Mouse (Mus musculus): ENCODE measurements at regions not wholly inside any gene's neighbourhood (a gene's known extent, or its start where the extent isn't known, plus 50 kb on each side); places are given as distances from the start of the nearest gene placed in this dataset.

DNA sequence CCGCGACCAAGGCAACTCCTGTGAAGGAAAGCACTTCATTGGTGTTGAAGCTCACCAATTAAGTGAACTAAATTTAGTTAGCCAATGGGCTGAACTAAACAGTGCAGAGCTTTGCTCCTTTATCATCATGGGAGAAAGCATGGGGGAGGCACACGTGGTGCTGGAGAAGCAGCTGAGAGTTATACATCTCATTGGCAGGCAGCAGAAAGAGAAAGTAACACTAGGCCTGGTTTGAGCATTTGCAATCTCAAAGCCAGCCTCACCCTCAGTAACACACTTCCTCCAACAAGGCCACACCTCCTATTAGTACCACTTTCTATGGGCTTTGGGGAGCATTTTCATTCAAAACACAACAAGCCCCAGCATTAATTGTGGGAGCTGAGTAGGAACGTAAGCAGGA, 109.4 kb downstream of the Ifng start:
- DNase-seq, result no peak
- Histone ChIP-seq H3K4me3 (ENCODE audit: control insufficient read depth, insufficient read depth, low read length) (no peak overlapping the region), H3K36me3 (ENCODE audit: control insufficient read depth, insufficient read depth, low read length) (no peaks in the 10 kb centered on the region), H3K4me1 (replicated peaks; ENCODE audit: control insufficient read depth, insufficient read depth, low read length) (peaks cover 4% of the 10 kb centered on the region; the same call in 1 of the 2 replicates), H3K27me3 (ENCODE audit: control insufficient read depth, insufficient read depth, low read length) (no peaks in the 10 kb centered on the region), H3K27ac (ENCODE audit: control insufficient read depth, insufficient read depth, low read length) (no peak overlapping the region)
- 81% methylated on average over 4 of the region's 4 CpGs for WGBS
- TF ChIP-seq POLR2A (IDR thresholded peaks at IDR 0.05; ENCODE audit: control insufficient read depth, extremely low read depth, insufficient read depth, low read length, poor library complexity) (no peak), CTCF (IDR thresholded peaks at IDR 0.05; ENCODE audit: borderline replicate concordance, control insufficient read depth, extremely low read depth, insufficient read depth, low read length, poor library complexity) (no peak)

GRCm38 (mm10) chr10:118558848-118559247, 118.0 kb downstream of the Ifng start:
- WGBS, result 85% methylated on average over 6 of the region's 6 CpGs
- TF ChIP-seq CTCF (IDR thresholded peaks at IDR 0.05; ENCODE audit: borderline replicate concordance, control insufficient read depth, extremely low read depth, insufficient read depth, low read length, poor library complexity), result no peak
- TF ChIP-seq POLR2A (IDR thresholded peaks at IDR 0.05; ENCODE audit: control insufficient read depth, extremely low read depth, insufficient read depth, low read length, poor library complexity), result no peak

DNA sequence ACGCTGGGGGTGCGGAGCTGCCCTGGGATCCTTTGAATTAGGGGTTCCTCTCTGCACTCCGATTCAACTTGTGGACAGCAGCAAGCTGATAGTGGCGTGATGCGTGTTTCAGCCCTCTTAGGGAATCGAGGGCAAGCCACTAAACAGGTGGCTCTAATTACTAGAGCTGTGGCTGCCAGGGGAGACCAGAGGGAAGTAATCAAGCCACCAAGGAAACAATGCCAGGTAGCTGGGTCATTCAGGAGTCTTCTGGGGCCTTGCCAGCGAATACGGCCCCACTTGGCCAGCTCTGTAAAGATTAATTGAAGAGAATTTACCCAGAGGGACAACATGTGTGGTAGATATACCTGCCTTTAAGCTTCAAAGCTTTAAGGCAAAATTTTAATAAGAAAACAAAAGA, 123.2 kb downstream of the Ifng start:
- no peaks in the 10 kb centered on the region for H3K4me1 ChIP-seq (replicated peaks; ENCODE audit: control insufficient read depth, insufficient read depth, low read length)
- H3K27ac ChIP-seq (ENCODE audit: control insufficient read depth, insufficient read depth, low read length), result no peak overlapping the region
- DNase-seq, result no peak
- 81% methylated on average over 8 of the region's 8 CpGs for WGBS
- TF ChIP-seq POLR2A (IDR thresholded peaks at IDR 0.05; ENCODE audit: control insufficient read depth, extremely low read depth, insufficient read depth, low read length, poor library complexity) (no peak), CTCF (IDR thresholded peaks at IDR 0.05; ENCODE audit: borderline replicate concordance, control insufficient read depth, extremely low read depth, insufficient read depth, low read length, poor library complexity) (no peak)
- no peak overlapping the region for H3K4me3 ChIP-seq (ENCODE audit: control insufficient read depth, insufficient read depth, low read length)
- no peaks in the 10 kb centered on the region for H3K36me3 ChIP-seq (ENCODE audit: control insufficient read depth, insufficient read depth, low read length)
- no peaks in the 10 kb centered on the region for H3K27me3 ChIP-seq (ENCODE audit: control insufficient read depth, insufficient read depth, low read length)

More at GRCm38 (mm10) chr10:118558848-118559247, 118.0 kb downstream of the Ifng start:
- no peak overlapping the region for H3K4me3 ChIP-seq (ENCODE audit: control insufficient read depth, insufficient read depth, low read length)
- H3K4me1 ChIP-seq (replicated peaks; ENCODE audit: control insufficient read depth, insufficient read depth, low read length), result peaks cover 10% of the 10 kb centered on the region
- DNase-seq, result no peak
- no peaks in the 10 kb centered on the region for H3K36me3 ChIP-seq (ENCODE audit: control insufficient read depth, insufficient read depth, low read length)
- H3K27me3 ChIP-seq (ENCODE audit: control insufficient read depth, insufficient read depth, low read length), result no peaks in the 10 kb centered on the region
- H3K27ac ChIP-seq (ENCODE audit: control insufficient read depth, insufficient read depth, low read length), result no peak overlapping the region

DNA sequence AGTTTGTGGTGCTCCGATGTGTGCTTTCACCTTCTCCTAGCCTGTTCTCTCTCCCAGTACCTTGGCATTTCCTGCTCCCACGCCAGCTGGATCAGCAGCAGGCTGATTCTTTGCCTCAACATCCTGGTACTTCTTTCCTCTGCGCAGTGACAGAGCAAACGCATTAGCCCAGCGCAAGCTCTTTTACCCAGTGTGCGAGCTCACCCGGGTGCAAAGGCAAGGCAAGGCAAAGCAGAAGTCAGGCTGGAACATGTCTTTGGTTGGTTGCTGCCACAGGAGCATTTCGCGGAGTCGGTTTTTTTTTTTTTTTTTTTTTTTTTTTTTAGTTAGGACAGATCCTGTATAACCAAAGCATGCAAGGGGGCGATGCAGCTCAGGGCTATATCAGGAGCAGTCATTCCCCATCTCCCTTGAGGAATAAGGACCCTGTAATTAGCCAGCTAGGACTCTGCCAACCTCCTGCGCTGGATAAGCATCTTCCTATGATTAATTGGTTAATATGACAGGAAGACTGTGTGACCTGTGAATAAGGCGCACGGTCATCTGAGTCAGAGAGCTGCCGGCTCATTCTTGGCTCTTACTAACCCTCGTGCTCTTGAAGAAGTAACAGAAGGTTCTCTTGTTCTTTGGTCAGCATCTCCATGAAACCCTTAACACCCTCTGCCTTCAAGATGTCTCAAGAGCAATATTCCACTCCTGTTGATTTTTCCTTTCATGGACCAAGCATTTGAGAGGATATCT, 123.9 kb downstream of the Ifng start:
- no peak for DNase-seq
- 40% methylated on average over 16 of the region's 16 CpGs for WGBS

GRCm38 (mm10) chr10:118568617-118569016, 127.8 kb downstream of the Ifng start:
- no peak for DNase-seq
- WGBS, result 97% methylated on average over 10 of the region's 10 CpGs
- Histone ChIP-seq H3K27ac (ENCODE audit: control insufficient read depth, insufficient read depth, low read length) (no peak overlapping the region), H3K4me1 (replicated peaks; ENCODE audit: control insufficient read depth, insufficient read depth, low read length) (no peaks in the 10 kb centered on the region), H3K4me3 (ENCODE audit: control insufficient read depth, insufficient read depth, low read length) (no peak overlapping the region), H3K27me3 (ENCODE audit: control insufficient read depth, insufficient read depth, low read length) (no peaks in the 10 kb centered on the region), H3K36me3 (ENCODE audit: control insufficient read depth, insufficient read depth, low read length) (no peaks in the 10 kb centered on the region)
- TF ChIP-seq CTCF (IDR thresholded peaks at IDR 0.05; ENCODE audit: borderline replicate concordance, control insufficient read depth, extremely low read depth, insufficient read depth, low read length, poor library complexity), result no peak
- TF ChIP-seq POLR2A (IDR thresholded peaks at IDR 0.05; ENCODE audit: control insufficient read depth, extremely low read depth, insufficient read depth, low read length, poor library complexity), result no peak

More for the DNA sequence above, 123.9 kb downstream of the Ifng start:
- no peak overlapping the region for H3K4me3 ChIP-seq (ENCODE audit: control insufficient read depth, insufficient read depth, low read length)
- H3K36me3 ChIP-seq (ENCODE audit: control insufficient read depth, insufficient read depth, low read length), result no peaks in the 10 kb centered on the region
- TF ChIP-seq CTCF (IDR thresholded peaks at IDR 0.05; ENCODE audit: borderline replicate concordance, control insufficient read depth, extremely low read depth, insufficient read depth, low read length, poor library complexity), result no peak
- H3K27me3 ChIP-seq (ENCODE audit: control insufficient read depth, insufficient read depth, low read length), result no peaks in the 10 kb centered on the region
- H3K4me1 ChIP-seq (replicated peaks; ENCODE audit: control insufficient read depth, insufficient read depth, low read length), result no peaks in the 10 kb centered on the region
- no peak overlapping the region for H3K27ac ChIP-seq (ENCODE audit: control insufficient read depth, insufficient read depth, low read length)

DNA sequence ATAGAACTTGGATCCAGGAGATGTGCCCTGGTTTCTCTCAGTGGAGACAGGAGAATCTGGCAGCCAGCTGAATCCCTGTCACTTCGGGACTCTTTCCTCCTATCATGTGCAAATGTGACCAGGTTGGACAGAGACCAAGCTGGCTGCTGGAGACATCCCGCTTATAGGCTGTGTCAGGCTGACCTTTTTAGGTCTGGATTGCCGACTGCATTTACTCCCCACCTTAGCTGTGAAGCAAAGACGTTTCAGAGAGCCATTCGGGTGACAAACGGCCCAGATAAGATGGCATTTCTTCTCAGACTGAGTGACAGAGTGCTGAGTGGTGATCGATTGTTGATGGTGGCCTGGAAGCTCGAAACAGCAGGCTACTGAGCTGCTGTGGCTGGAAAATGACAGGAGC, 128.6 kb downstream of the Ifng start:
- Histone ChIP-seq H3K36me3 (ENCODE audit: control insufficient read depth, insufficient read depth, low read length) (no peaks in the 10 kb centered on the region), H3K4me3 (ENCODE audit: control insufficient read depth, insufficient read depth, low read length) (no peak overlapping the region), H3K27ac (ENCODE audit: control insufficient read depth, insufficient read depth, low read length) (no peak overlapping the region), H3K4me1 (replicated peaks; ENCODE audit: control insufficient read depth, insufficient read depth, low read length) (no peaks in the 10 kb centered on the region), H3K27me3 (ENCODE audit: control insufficient read depth, insufficient read depth, low read length) (no peaks in the 10 kb centered on the region)
- 83% methylated on average over 8 of the region's 8 CpGs for WGBS
- DNase-seq, result no peak
- no peak for TF ChIP-seq POLR2A (IDR thresholded peaks at IDR 0.05; ENCODE audit: control insufficient read depth, extremely low read depth, insufficient read depth, low read length, poor library complexity)
- no peak for TF ChIP-seq CTCF (IDR thresholded peaks at IDR 0.05; ENCODE audit: borderline replicate concordance, control insufficient read depth, extremely low read depth, insufficient read depth, low read length, poor library complexity)

DNA sequence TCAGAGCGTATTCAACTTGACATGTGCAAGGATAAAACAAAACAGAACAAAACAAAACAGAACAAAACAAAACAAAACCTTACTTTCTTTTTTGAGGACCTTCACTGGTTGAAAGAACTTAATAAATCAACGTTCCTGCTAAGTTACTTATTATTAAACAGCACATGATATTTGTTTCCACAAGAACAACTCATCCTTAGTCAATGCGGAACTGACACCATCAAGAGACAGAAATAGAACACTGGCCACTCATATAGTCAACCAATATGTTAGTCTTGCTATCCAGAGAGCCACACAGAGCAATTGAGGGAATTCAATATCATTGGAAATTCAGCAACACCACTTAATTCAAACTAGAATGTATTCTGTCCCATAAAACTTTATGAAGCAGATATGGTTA, 132.4 kb downstream of the Ifng start:
- no peaks in the 10 kb centered on the region for H3K27me3 ChIP-seq (ENCODE audit: control insufficient read depth, insufficient read depth, low read length)
- H3K27ac ChIP-seq (ENCODE audit: control insufficient read depth, insufficient read depth, low read length), result no peak overlapping the region
- TF ChIP-seq CTCF (IDR thresholded peaks at IDR 0.05; ENCODE audit: borderline replicate concordance, control insufficient read depth, extremely low read depth, insufficient read depth, low read length, poor library complexity) (no peak), POLR2A (IDR thresholded peaks at IDR 0.05; ENCODE audit: control insufficient read depth, extremely low read depth, insufficient read depth, low read length, poor library complexity) (no peak)
- H3K36me3 ChIP-seq (ENCODE audit: control insufficient read depth, insufficient read depth, low read length), result no peaks in the 10 kb centered on the region
- no peaks in the 10 kb centered on the region for H3K4me1 ChIP-seq (replicated peaks; ENCODE audit: control insufficient read depth, insufficient read depth, low read length)
- no peak for DNase-seq
- 90% methylated on average over 3 of the region's 3 CpGs for WGBS
- H3K4me3 ChIP-seq (ENCODE audit: control insufficient read depth, insufficient read depth, low read length), result no peak overlapping the region
